Comparison of ENCODE assay signal across 8 mouse cellular contexts in the genomic region with DNA sequence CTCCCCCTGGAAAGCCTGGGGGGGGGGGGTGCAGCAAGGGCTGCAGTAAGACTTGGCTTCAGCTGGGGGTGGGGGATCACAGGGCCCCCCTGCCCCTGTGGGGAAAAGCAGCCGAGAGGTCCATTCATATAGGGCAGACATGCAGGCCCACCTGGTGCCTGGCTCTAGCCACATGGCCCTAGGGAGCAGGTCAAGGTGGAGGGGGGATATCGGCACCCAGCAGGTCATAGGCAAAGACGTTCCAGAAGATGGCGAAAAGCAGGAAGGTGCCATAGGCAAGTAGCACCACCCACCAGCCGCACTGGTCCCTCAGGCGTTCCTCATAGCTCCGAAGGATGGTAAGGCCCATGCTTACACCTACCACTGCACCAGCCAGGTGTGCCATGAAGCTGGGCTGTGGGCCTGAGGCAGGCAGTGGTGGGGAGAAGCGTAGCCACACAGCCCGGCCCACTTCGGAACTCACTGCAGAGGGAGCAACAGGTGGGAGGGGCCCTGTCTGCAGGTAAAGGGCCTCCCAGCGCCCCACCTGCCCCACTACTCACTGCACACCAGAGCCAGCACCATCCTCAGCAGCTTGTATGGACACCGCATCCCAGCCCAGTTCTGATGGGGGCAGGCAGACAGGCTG. TPM values are rescaled to one million over a fixed set of nuclear protein-coding genes. Genes with fewer than 3 reads are reported as not detected.
DNase-seq lines count a peak whose midpoint lies in the region; ATAC-seq and TF ChIP-seq lines count a peak whose summit lies in the region.

No protein-coding gene starts in this region.

- TF ChIP-seq CTCF in bone marrow macrophage, adult 2 months (IDR thresholded peaks at IDR 0.05; ENCODE audit: low read depth, low read length) = no peak

- ATAC-seq in hindbrain, embryonic 15.5 days (ENCODE audit: low FRiP score, low read depth) = no peak

- H3K9me3 ChIP-seq in hindbrain, embryonic 15.5 days = no peaks in the 10 kb centered on the region
- no peaks in the 10 kb centered on the region for H3K9me3 ChIP-seq in midbrain, embryonic 10.5 days (replicated peaks)

- no peak overlapping the region for H3K27ac ChIP-seq in bone marrow macrophage, adult 2 months (ENCODE audit: insufficient read depth, low read depth, low read length)
- peak overlapping the region; percentile 98 for H3K27ac ChIP-seq in hindbrain, embryonic 15.5 days (replicated peaks)
- H3K27ac ChIP-seq in midbrain, embryonic 10.5 days (replicated peaks) = peak overlapping the region; percentile 96

- no peak for TF ChIP-seq POLR2A in bone marrow macrophage, adult 2 months (IDR thresholded peaks at IDR 0.05; ENCODE audit: borderline replicate concordance, low read depth, low read length)

- H3K9ac ChIP-seq in hindbrain, embryonic 15.5 days = peak overlapping the region; percentile 70

- peaks cover 14% of the 10 kb centered on the region for H3K4me1 ChIP-seq in bone marrow macrophage, adult 2 months (ENCODE audit: control insufficient read depth, insufficient read depth, low read length)
- H3K4me1 ChIP-seq in hindbrain, embryonic 15.5 days (replicated peaks) = peaks cover 76% of the 10 kb centered on the region
- H3K4me1 ChIP-seq in midbrain, embryonic 10.5 days = peaks cover 84% of the 10 kb centered on the region

- H3K4me2 ChIP-seq in hindbrain, embryonic 15.5 days = peak overlapping the region; percentile 92

- H3K4me3 ChIP-seq in bone marrow macrophage, adult 2 months (ENCODE audit: insufficient read depth, low read length) = peak overlapping the region; percentile 92; the same call in 1 of the 2 replicates
- H3K4me3 ChIP-seq in hindbrain, embryonic 15.5 days = peak overlapping the region; percentile 57
- peak overlapping the region; percentile 89 for H3K4me3 ChIP-seq in midbrain, embryonic 10.5 days

- H3K27me3 ChIP-seq in hindbrain, embryonic 15.5 days = no peaks in the 10 kb centered on the region
- H3K27me3 ChIP-seq in midbrain, embryonic 10.5 days (ENCODE audit: low read depth, poor library complexity, severe bottlenecking) = no peaks in the 10 kb centered on the region

- peaks cover 25% of the 10 kb centered on the region for H3K36me3 ChIP-seq in hindbrain, embryonic 15.5 days
- H3K36me3 ChIP-seq in midbrain, embryonic 10.5 days = peaks cover 67% of the 10 kb centered on the region

- DNase-seq in cerebellum, adult 9-11 months = peak; percentile 78
- DNase-seq in cerebellum, postnatal 14 days = no peak
- DNase-seq in midbrain, embryonic 10.5 days (ENCODE audit: low spot score) = no peak
- DNase-seq in right cerebral cortex, postnatal 4 days = no peak
- no peak for DNase-seq in cerebellum, postnatal 4 days (ENCODE audit: low spot score in 2 of 2)
- no peak for DNase-seq in ovary, postnatal 14 days (ENCODE audit: low spot score)

- 92% methylated on average over 11 of the region's 12 CpGs for WGBS in hindbrain, embryonic 15.5 days
- WGBS in midbrain, embryonic 10.5 days = 90% methylated on average over 12 of the region's 12 CpGs

RNA-seq across cellular contexts. Expression of a gene that starts 1.5 kb away (rescaled TPM):
- 84.9 and 89.7 TPM in 2 replicates for polyA plus RNA-seq in bone marrow macrophage, adult 2 months (2012; ENCODE audit: insufficient read depth, insufficient read length, missing spikeins)
- polyA plus RNA-seq in hindbrain, embryonic 15.5 days (2015; fragmentation: Nextera tagmentation; extraction: Ambion mirVana) = 358 and 382 TPM in 2 replicates
- polyA plus RNA-seq in midbrain, embryonic 10.5 days (2016; fragmentation: Nextera tagmentation; extraction: Ambion mirVana) = 381 and 403 TPM in 2 replicates

RNA-seq across cellular contexts. Expression of a gene that starts 2.4 kb away (rescaled TPM):
- polyA plus RNA-seq in bone marrow macrophage, adult 2 months (2012; ENCODE audit: insufficient read depth, insufficient read length, missing spikeins) = 1.6 and 3.7 TPM in 2 replicates
- 51.9 and 56.8 TPM in 2 replicates for polyA plus RNA-seq in hindbrain, embryonic 15.5 days (2015; fragmentation: Nextera tagmentation; extraction: Ambion mirVana)
- polyA plus RNA-seq in midbrain, embryonic 10.5 days (2016; fragmentation: Nextera tagmentation; extraction: Ambion mirVana) = 1.7 and 2.7 TPM in 2 replicates

RNA-seq across cellular contexts. Expression of a gene that starts 6.0 kb away (rescaled TPM):
- polyA plus RNA-seq in bone marrow macrophage, adult 2 months (2012; ENCODE audit: insufficient read depth, insufficient read length, missing spikeins) = 16.3 and 18.0 TPM in 2 replicates
- 51.1 and 55.0 TPM in 2 replicates for polyA plus RNA-seq in hindbrain, embryonic 15.5 days (2015; fragmentation: Nextera tagmentation; extraction: Ambion mirVana)
- 58.7 and 68.4 TPM in 2 replicates for polyA plus RNA-seq in midbrain, embryonic 10.5 days (2016; fragmentation: Nextera tagmentation; extraction: Ambion mirVana)

RNA-seq across cellular contexts. Expression of a gene that starts 6.9 kb away (rescaled TPM):
- polyA plus RNA-seq in bone marrow macrophage, adult 2 months (2012; ENCODE audit: insufficient read depth, insufficient read length, missing spikeins) = 1.5 TPM in 1 of 2 replicates, not detected in the other
- 13.8 and 14.0 TPM in 2 replicates for polyA plus RNA-seq in hindbrain, embryonic 15.5 days (2015; fragmentation: Nextera tagmentation; extraction: Ambion mirVana)
- 1.7 and 2.2 TPM in 2 replicates for polyA plus RNA-seq in midbrain, embryonic 10.5 days (2016; fragmentation: Nextera tagmentation; extraction: Ambion mirVana)

RNA-seq across cellular contexts. Expression of a gene that starts 9.9 kb away (rescaled TPM):
- 30.8 and 35.1 TPM in 2 replicates for polyA plus RNA-seq in bone marrow macrophage, adult 2 months (2012; ENCODE audit: insufficient read depth, insufficient read length, missing spikeins)
- 15.1 and 16.6 TPM in 2 replicates for polyA plus RNA-seq in hindbrain, embryonic 15.5 days (2015; fragmentation: Nextera tagmentation; extraction: Ambion mirVana)
- polyA plus RNA-seq in midbrain, embryonic 10.5 days (2016; fragmentation: Nextera tagmentation; extraction: Ambion mirVana) = 23.9 and 25.2 TPM in 2 replicates

Comparison
In these comparisons a context has a peak if more than half of its experiments do, and no peak if none do; other contexts are left out.
1. RNA of a gene that starts 2.4 kb away (polyA plus RNA-seq): 51.9 to 56.8 TPM in hindbrain, embryonic 15.5 days; 1.7 to 2.7 TPM in midbrain, embryonic 10.5 days and 1.6 to 3.7 TPM in bone marrow macrophage, adult 2 months; every median in the first group is over 10 times any median in the second.
2. Peak in every context shown above with its lines, with median percentiles within 50 percentile points of each other: H3K4me3 ChIP-seq.